In the genomic region with DNA sequence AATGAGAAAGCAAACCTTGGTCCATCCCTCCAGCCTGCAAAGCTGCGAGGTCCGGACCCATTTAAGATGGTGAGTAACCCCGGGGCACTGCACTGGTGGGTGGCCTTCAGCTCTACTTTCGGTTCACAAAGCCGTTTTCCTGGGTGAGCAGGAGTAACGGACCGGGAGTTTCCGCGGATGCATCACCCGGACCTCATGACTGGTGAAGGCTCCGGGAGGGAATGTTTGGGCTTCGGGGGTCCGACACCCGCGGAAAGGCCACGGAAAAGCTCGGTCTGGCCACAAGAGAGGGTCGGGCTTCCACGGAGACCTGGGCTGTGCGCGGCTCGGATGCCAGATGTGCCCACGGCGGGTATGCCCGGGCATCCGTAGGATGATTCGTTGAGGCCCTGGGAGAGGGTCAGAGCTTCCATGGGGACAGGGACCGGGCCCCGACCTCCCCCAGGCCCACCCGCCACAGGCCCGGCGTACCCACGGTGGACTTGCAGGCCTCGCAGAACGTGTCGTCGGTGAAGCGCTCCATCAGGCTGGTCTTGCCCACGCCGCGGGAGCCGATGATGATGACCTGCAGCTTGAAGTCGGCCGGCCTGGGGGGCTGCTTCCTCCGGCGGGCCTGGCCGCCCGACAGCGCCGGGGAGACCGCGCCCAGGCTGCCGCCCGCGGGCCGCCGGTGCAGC, we compare ENCODE assay signal across 8 mouse cellular contexts. TPM values are rescaled to one million over a fixed set of nuclear protein-coding genes. Genes with fewer than 3 reads are reported as not detected.
A peak's percentile ranks its signal among the peaks of the same experiment; 100 is the strongest.
DNase-seq lines count a peak whose midpoint lies in the region; ATAC-seq lines count a peak whose summit lies in the region.

No protein-coding gene starts in this region.

- peaks cover 13% of the 10 kb centered on the region for H3K36me3 ChIP-seq in embryonic facial prominence, embryonic 13.5 days
- H3K36me3 ChIP-seq in hindbrain, embryonic 10.5 days, result peaks cover 22% of the 10 kb centered on the region
- peaks cover 8% of the 10 kb centered on the region for H3K36me3 ChIP-seq in limb, embryonic 13.5 days
- 0 out of 2 replicates have a peak, but pooled peaks cover 3% of the 10 kb centered on the region for H3K36me3 ChIP-seq in midbrain, embryonic 13.5 days

- H3K4me3 ChIP-seq in embryonic facial prominence, embryonic 13.5 days, result peak overlapping the region; percentile 99
- peak overlapping the region; percentile 99 for H3K4me3 ChIP-seq in hindbrain, embryonic 10.5 days
- H3K4me3 ChIP-seq in limb, embryonic 13.5 days, result peak overlapping the region; percentile 77
- peak overlapping the region; percentile 100 for H3K4me3 ChIP-seq in midbrain, embryonic 13.5 days (replicated peaks)

- peak; percentile 16; the same call in 1 of the 2 replicates for ATAC-seq in embryonic facial prominence, embryonic 13.5 days (ENCODE audit: insufficient number of reproducible peaks, insufficient read depth, low FRiP score, low TSS enrichment, low read depth)
- ATAC-seq in limb, embryonic 13.5 days (ENCODE audit: low FRiP score, low read depth), result peak; percentile 55
- ATAC-seq in midbrain, embryonic 13.5 days, result peak; percentile 82

- H3K9ac ChIP-seq in embryonic facial prominence, embryonic 13.5 days, result peak overlapping the region; percentile 99
- peak overlapping the region; percentile 96 for H3K9ac ChIP-seq in limb, embryonic 13.5 days
- H3K9ac ChIP-seq in midbrain, embryonic 13.5 days (replicated peaks), result peak overlapping the region; percentile 97

- peak overlapping the region; percentile 51; the same call in 1 of the 2 replicates for H3K27ac ChIP-seq in embryonic facial prominence, embryonic 13.5 days
- H3K27ac ChIP-seq in hindbrain, embryonic 10.5 days, result peak overlapping the region; percentile 93
- H3K27ac ChIP-seq in limb, embryonic 13.5 days, result no peak overlapping the region
- peak overlapping the region; percentile 61 for H3K27ac ChIP-seq in midbrain, embryonic 13.5 days

- H3K4me1 ChIP-seq in embryonic facial prominence, embryonic 13.5 days, result peaks cover 24% of the 10 kb centered on the region
- peaks cover 26% of the 10 kb centered on the region for H3K4me1 ChIP-seq in hindbrain, embryonic 10.5 days (replicated peaks)
- peaks cover 19% of the 10 kb centered on the region for H3K4me1 ChIP-seq in limb, embryonic 13.5 days
- peaks cover 28% of the 10 kb centered on the region for H3K4me1 ChIP-seq in midbrain, embryonic 13.5 days (replicated peaks)

- H3K4me2 ChIP-seq in embryonic facial prominence, embryonic 13.5 days, result peak overlapping the region; percentile 88
- peak overlapping the region; percentile 84 for H3K4me2 ChIP-seq in limb, embryonic 13.5 days (replicated peaks)
- peak overlapping the region; percentile 92 for H3K4me2 ChIP-seq in midbrain, embryonic 13.5 days (replicated peaks)

- intact Hi-C loops in left cerebral cortex, postnatal 4 days (cut with DNase I), result no loop called here

- no peaks in the 10 kb centered on the region for H3K9me3 ChIP-seq in embryonic facial prominence, embryonic 13.5 days
- H3K9me3 ChIP-seq in hindbrain, embryonic 10.5 days, result no peaks in the 10 kb centered on the region
- no peaks in the 10 kb centered on the region for H3K9me3 ChIP-seq in limb, embryonic 13.5 days
- H3K9me3 ChIP-seq in midbrain, embryonic 13.5 days, result no peaks in the 10 kb centered on the region

- peak; percentile 30 for DNase-seq in left cerebral cortex, postnatal 4 days
- no peak for DNase-seq in left cerebral cortex, adult 9 months (ENCODE audit: low spot score in 2 of 2)
- DNase-seq in R1 (ENCODE audit: low read depth, low spot score), result peak; percentile 53
- DNase-seq in hindbrain, embryonic 10.5 days (ENCODE audit: low spot score), result no peak
- DNase-seq in thymus, postnatal 25 days, result peak; percentile 29

- 2% methylated on average over 57 of the region's 57 CpGs for WGBS in embryonic facial prominence, embryonic 13.5 days
- WGBS in hindbrain, embryonic 10.5 days, result under 1% methylated on average over 57 of the region's 57 CpGs
- under 1% methylated on average over 47 of the region's 57 CpGs for WGBS in limb, embryonic 13.5 days
- WGBS in midbrain, embryonic 13.5 days, result under 1% methylated on average over 57 of the region's 57 CpGs

- H3K27me3 ChIP-seq in embryonic facial prominence, embryonic 13.5 days, result no peaks in the 10 kb centered on the region
- H3K27me3 ChIP-seq in hindbrain, embryonic 10.5 days (ENCODE audit: insufficient read depth, poor library complexity, severe bottlenecking), result no peaks in the 10 kb centered on the region
- H3K27me3 ChIP-seq in limb, embryonic 13.5 days, result no peaks in the 10 kb centered on the region
- H3K27me3 ChIP-seq in midbrain, embryonic 13.5 days, result no peaks in the 10 kb centered on the region

RNA-seq across cellular contexts. Expression of gene Rab12, which starts 0.5 kb away (rescaled TPM):
- total RNA-seq in left cerebral cortex, postnatal 4 days (2021), result 100 to 1,000 TPM; 154 to 159 TPM
- polyA plus RNA-seq in embryonic facial prominence, embryonic 13.5 days (2015; fragmentation: Nextera tagmentation; extraction: Ambion mirVana), result 55.9 and 61.9 TPM in 2 replicates
- 28.5 and 29.3 TPM in 2 replicates for polyA plus RNA-seq in hindbrain, embryonic 10.5 days (2016; fragmentation: Nextera tagmentation; extraction: Ambion mirVana)
- 49.0 and 49.6 TPM in 2 replicates for polyA plus RNA-seq in limb, embryonic 13.5 days (2015; fragmentation: Nextera tagmentation; extraction: Ambion mirVana)
- polyA plus RNA-seq in midbrain, embryonic 13.5 days (2015; fragmentation: Nextera tagmentation; extraction: Ambion mirVana), result 52.0 and 59.0 TPM in 2 replicates

Comparison
In these comparisons a context has a peak if more than half of its experiments do, and no peak if none do; other contexts are left out.
1. DNase-seq: peak in left cerebral cortex, postnatal 4 days (single experiment), R1 (single experiment) and thymus, postnatal 25 days (single experiment); none in left cerebral cortex, adult 9 months (0 of 2) and hindbrain, embryonic 10.5 days (single experiment).
2. ATAC-seq: peak in every context shown above with its lines; median percentile 82 in midbrain, embryonic 13.5 days; 55 in limb, embryonic 13.5 days; 16 in embryonic facial prominence, embryonic 13.5 days.
3. Peak in every context shown above with its lines, with median percentiles within 50 percentile points of each other: H3K4me2 ChIP-seq, H3K4me3 ChIP-seq and H3K9ac ChIP-seq.